Mouse (Mus musculus) liver, embryonic 15.5 days (tissue): ENCODE data around the gene 4930474N05Rik. TPM values are rescaled to one million over a fixed set of nuclear protein-coding genes. Genes with fewer than 3 reads are reported as not detected.

Experiments used
- ATAC-seq: fragments of 200-750 bp; cut with Nextera tagmentation; 2 replicates; pipeline ENCODE4 v1.8.0; 2017; ENCODE audit warnings: moderate number of reproducible peaks, mild to moderate bottlenecking, moderate library complexity; ENCODE audit not compliant: insufficient read depth
- H3K27ac ChIP-seq: fragments of 300-500 bp; sonication (generic); replicated peaks from 2 replicates; pipeline ENCODE4 v1.5.1; 2015; ENCODE audit warnings: mild to moderate bottlenecking, inconsistent platforms
- H3K27me3 ChIP-seq: fragments of 300-500 bp; sonication (generic); 2 replicates; pipeline ENCODE4 v1.6.1; 2015; ENCODE audit warnings: mild to moderate bottlenecking, inconsistent platforms
- H3K36me3 ChIP-seq: fragments of 300-500 bp; sonication (generic); replicated peaks from 2 replicates; pipeline ENCODE4 v1.6.1; 2015; ENCODE audit warnings: moderate library complexity, mild to moderate bottlenecking, inconsistent platforms
- H3K4me1 ChIP-seq: fragments of 300-500 bp; sonication (generic); replicated peaks from 2 replicates; pipeline ENCODE4 v1.6.1; 2015; ENCODE audit warnings: inconsistent platforms
- H3K4me2 ChIP-seq: fragments of 300-500 bp; sonication (generic); 2 replicates; pipeline ENCODE4 v1.6.1; 2015; ENCODE audit warnings: moderate library complexity, mild to moderate bottlenecking, inconsistent platforms
- H3K4me3 ChIP-seq: fragments of 300-500 bp; sonication (generic); replicated peaks from 2 replicates; pipeline ENCODE4 v1.5.1; 2015; ENCODE audit warnings: mild to moderate bottlenecking, inconsistent platforms
- H3K9ac ChIP-seq: fragments of 300-500 bp; sonication (generic); 2 replicates; pipeline ENCODE4 v1.6.1; 2015; ENCODE audit warnings: moderate library complexity, mild to moderate bottlenecking, inconsistent platforms
- H3K9me3 ChIP-seq: fragments of 300-500 bp; sonication (generic); replicated peaks from 2 replicates; pipeline ENCODE4 v1.6.1; 2016; ENCODE audit warnings: inconsistent platforms
- WGBS: fragments of 180-500 bp; shearing (Covaris S2); methylation state at CpG from one replicate; pipeline ENCODE4 v1.1.7; 2015; ENCODE audit warnings: mixed read lengths; ENCODE audit not compliant: insufficient replicate concordance; 5-methylcytosine and 5-hydroxymethylcytosine counted together
- polyA plus RNA-seq: library from polyadenylated mRNA; unstranded; fragments of >200 nt; fragmentation: Nextera tagmentation; extraction: Ambion mirVana; gene quantifications from 2 replicates; pipeline ENCODE4 v1.2.1, GENCODE M21; 2015

Gene 4930474N05Rik
- polyA plus RNA-seq = not detected in 2 replicates

GRCm38 (mm10) chr14:36094617-36095016 lies at the start of gene 4930474N05Rik:
Gene 4930474N05Rik, plus strand, starts transcription at chr14:36094917.
- Histone ChIP-seq H3K4me1 (no peaks in the 10 kb centered on the region), H3K36me3 (no peaks in the 10 kb centered on the region), H3K27me3 (no peaks in the 10 kb centered on the region), H3K4me2 (no peak within 1 kb of the TSS), H3K27ac (no peak within 1 kb of the TSS), H3K4me3 (no peak within 1 kb of the TSS), H3K9me3 (no peaks in the 10 kb centered on the region), H3K9ac (no peak within 1 kb of the TSS)
- ATAC-seq = no peak

DNA sequence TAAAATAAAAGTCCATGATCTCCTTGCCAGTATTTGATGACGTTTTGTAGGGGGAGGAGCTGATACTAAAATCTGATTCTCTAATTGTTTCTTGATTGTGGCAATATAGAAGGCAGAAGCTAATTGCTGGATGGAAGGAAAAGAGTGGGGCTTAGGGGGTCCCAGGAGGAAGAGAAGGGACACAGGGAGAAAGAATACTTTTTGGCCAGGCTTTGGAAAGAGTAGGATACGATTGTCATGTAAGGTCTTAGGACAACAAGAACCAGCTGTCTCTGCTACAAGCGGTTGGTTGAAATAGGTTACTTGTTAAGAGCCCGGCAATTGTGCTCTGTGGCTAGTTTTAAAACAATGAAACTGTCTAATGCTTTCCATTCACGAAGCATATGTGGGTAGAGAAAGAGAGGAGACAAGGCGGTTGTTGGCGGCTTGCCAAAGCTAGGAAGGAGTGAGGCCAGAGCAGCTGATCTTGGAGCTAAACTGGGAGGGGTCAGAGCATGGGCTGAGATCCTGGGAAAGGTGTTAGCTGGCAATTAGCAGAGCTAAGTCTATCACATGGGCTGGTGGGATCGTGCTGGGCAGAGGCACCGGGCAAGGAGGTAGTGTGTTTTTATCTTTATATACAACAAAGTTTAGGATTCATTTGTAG lies 45.8 kb upstream of the 4930474N05Rik start:
- Histone ChIP-seq H3K4me3 (no peak overlapping the region), H3K27me3 (no peaks in the 10 kb centered on the region), H3K36me3 (no peaks in the 10 kb centered on the region), H3K27ac (no peak overlapping the region), H3K4me1 (no peaks in the 10 kb centered on the region), H3K9ac (no peak overlapping the region), H3K4me2 (no peak overlapping the region), H3K9me3 (no peaks in the 10 kb centered on the region)
- 47% methylated on average over 9 of the region's 9 CpGs for WGBS
- no peak for ATAC-seq

DNA sequence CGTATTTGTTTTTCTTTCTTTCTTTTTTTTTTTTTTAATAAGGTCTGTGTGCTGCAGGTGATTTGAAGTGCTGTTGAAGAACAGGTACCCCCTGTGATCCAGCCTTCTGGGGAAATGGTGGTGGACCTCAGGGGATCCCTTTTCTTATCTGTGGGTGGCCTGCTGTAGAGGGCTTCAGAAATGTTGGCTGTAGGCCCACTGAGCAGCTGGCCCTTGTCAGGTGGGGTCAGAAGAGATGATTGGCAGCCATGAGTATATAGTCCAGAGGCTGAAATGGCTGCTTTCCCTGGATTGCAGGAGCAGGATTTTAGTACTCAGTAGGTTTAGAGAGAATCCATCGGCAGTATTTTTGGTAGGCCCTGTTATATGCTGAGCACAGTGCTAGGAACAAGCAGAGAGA lies 41.4 kb upstream of the 4930474N05Rik start:
- Histone ChIP-seq H3K36me3 (no peaks in the 10 kb centered on the region), H3K27me3 (no peaks in the 10 kb centered on the region), H3K4me2 (no peak overlapping the region), H3K4me1 (no peaks in the 10 kb centered on the region), H3K9me3 (no peaks in the 10 kb centered on the region), H3K4me3 (no peak overlapping the region), H3K27ac (no peak overlapping the region), H3K9ac (no peak overlapping the region)
- WGBS = 63% methylated on average over 2 of the region's 2 CpGs
- no peak for ATAC-seq

GRCm38 (mm10) chr14:36098528-36098927 lies 3.8 kb downstream of the 4930474N05Rik start:
- no peak for ATAC-seq
- Histone ChIP-seq H3K9ac (no peak overlapping the region), H3K4me2 (no peak overlapping the region)

DNA sequence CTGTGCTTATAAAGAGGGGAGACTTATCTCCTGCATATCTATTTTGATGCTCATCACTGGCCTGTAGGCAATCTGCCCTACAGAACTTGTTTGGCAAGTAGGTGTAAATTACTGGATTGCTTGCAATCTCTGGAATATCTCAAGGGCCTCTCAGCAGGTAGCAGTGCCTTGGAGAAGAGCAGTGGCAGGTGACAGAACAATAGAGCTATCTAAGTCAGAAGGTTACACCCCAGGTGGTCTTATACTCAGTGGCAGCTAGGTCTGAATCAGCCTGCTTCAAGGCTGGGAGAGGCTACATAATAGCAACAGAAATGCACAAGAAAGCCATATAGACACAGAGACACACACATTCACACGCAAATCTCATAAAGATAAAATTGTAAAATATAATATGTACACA lies 4.9 kb downstream of the 4930474N05Rik start:
- H3K9ac ChIP-seq = no peak overlapping the region
- no peaks in the 10 kb centered on the region for H3K27me3 ChIP-seq
- no peak overlapping the region for H3K4me2 ChIP-seq
- H3K4me3 ChIP-seq = no peak overlapping the region
- H3K4me1 ChIP-seq = no peaks in the 10 kb centered on the region
- no peak for ATAC-seq
- 31% methylated on average over 1 of the region's 1 CpGs for WGBS
- H3K9me3 ChIP-seq = no peaks in the 10 kb centered on the region
- no peak overlapping the region for H3K27ac ChIP-seq
- no peaks in the 10 kb centered on the region for H3K36me3 ChIP-seq

More at GRCm38 (mm10) chr14:36098528-36098927, 3.8 kb downstream of the 4930474N05Rik start:
- 56% methylated on average over 3 of the region's 3 CpGs for WGBS
- no peaks in the 10 kb centered on the region for H3K27me3 ChIP-seq
- H3K27ac ChIP-seq = no peak overlapping the region
- H3K4me3 ChIP-seq = no peak overlapping the region
- H3K9me3 ChIP-seq = no peaks in the 10 kb centered on the region
- no peaks in the 10 kb centered on the region for H3K4me1 ChIP-seq
- H3K36me3 ChIP-seq = no peaks in the 10 kb centered on the region

- Histone ChIP-seq H3K9me3 (no peaks in the 10 kb centered on the region), H3K27me3 (no peaks in the 10 kb centered on the region), H3K27ac (no peak overlapping the region), H3K4me3 (no peak overlapping the region), H3K4me2 (no peak overlapping the region), H3K4me1 (no peaks in the 10 kb centered on the region), H3K9ac (no peak overlapping the region), H3K36me3 (no peaks in the 10 kb centered on the region)
- no peak for ATAC-seq
- 12% methylated on average over 1 of the region's 1 CpGs for WGBS
Measured at GRCm38 (mm10) chr14:36100731-36101130, 6.0 kb downstream of the 4930474N05Rik start.

- no peak for ATAC-seq
- Histone ChIP-seq H3K4me1 (no peaks in the 10 kb centered on the region), H3K4me3 (no peak overlapping the region), H3K27ac (no peak overlapping the region), H3K36me3 (no peaks in the 10 kb centered on the region), H3K9ac (no peak overlapping the region), H3K9me3 (no peaks in the 10 kb centered on the region), H3K27me3 (no peaks in the 10 kb centered on the region), H3K4me2 (no peak overlapping the region)
Measured at GRCm38 (mm10) chr14:36114481-36114880, 19.8 kb downstream of the 4930474N05Rik start.

- no peaks in the 10 kb centered on the region for H3K4me1 ChIP-seq
- H3K9me3 ChIP-seq = no peaks in the 10 kb centered on the region
- WGBS = 36% methylated on average over 2 of the region's 2 CpGs
- H3K27me3 ChIP-seq = no peaks in the 10 kb centered on the region
- no peak for ATAC-seq
- H3K9ac ChIP-seq = no peak overlapping the region
- no peak overlapping the region for H3K4me3 ChIP-seq
- no peak overlapping the region for H3K27ac ChIP-seq
- H3K36me3 ChIP-seq = no peaks in the 10 kb centered on the region
- H3K4me2 ChIP-seq = no peak overlapping the region
Measured at GRCm38 (mm10) chr14:36123775-36124335, 29.1 kb downstream of the 4930474N05Rik start.

GRCm38 (mm10) chr14:36135749-36136148 lies 41.0 kb downstream of the 4930474N05Rik start:
- no peak for ATAC-seq
- WGBS = 55% methylated on average over 3 of the region's 3 CpGs
- no peaks in the 10 kb centered on the region for H3K36me3 ChIP-seq

DNA sequence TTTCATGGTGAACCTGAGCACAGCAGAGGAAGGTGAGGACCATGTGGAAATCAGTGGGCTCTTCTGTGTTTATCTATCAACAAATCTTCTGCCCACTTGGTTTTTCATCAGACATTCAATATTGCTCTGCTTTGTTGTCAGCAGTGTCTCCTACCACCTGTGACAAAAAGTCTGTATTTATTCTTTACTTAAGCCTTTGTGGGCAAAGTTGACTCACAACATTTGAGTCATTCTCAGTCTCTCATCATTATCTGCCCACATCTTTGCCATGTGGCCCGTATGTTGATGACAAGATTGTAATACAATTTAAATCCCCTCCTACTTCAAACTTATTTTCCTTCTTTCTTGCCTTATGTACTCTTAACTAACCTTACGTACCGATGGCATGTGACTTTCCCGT lies 43.0 kb downstream of the 4930474N05Rik start:
- Histone ChIP-seq H3K27ac (no peak overlapping the region), H3K9ac (no peak overlapping the region), H3K36me3 (no peaks in the 10 kb centered on the region), H3K4me3 (no peak overlapping the region), H3K4me2 (no peak overlapping the region), H3K4me1 (no peaks in the 10 kb centered on the region), H3K27me3 (no peaks in the 10 kb centered on the region), H3K9me3 (no peaks in the 10 kb centered on the region)
- no peak for ATAC-seq
- WGBS = 60% methylated on average over 4 of the region's 4 CpGs

More at GRCm38 (mm10) chr14:36135749-36136148, 41.0 kb downstream of the 4930474N05Rik start:
- Histone ChIP-seq H3K27me3 (no peaks in the 10 kb centered on the region), H3K9me3 (no peaks in the 10 kb centered on the region), H3K9ac (no peak overlapping the region), H3K4me1 (no peaks in the 10 kb centered on the region), H3K4me3 (no peak overlapping the region), H3K4me2 (no peak overlapping the region), H3K27ac (no peak overlapping the region)

DNA sequence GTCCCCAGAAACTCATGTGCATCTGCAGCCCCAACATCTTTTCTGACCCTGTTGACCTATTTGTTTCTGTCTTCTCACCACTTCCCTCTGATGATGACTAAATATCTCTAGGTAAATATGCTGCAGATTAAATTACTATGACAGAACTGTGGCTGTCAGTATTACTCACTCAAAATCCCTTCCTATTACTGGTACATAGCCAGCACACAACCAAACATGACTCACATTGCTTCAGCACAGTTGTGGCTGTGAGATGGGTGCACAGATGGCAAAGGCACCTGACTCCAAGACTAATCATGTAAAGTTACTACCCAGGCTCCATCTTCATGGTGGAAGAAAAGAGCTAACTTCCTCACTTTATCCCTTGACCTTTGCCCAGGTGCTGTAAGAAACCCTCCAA lies 50.5 kb downstream of the 4930474N05Rik start:
- H3K9me3 ChIP-seq = no peaks in the 10 kb centered on the region
- H3K27me3 ChIP-seq = no peaks in the 10 kb centered on the region
- no peak overlapping the region for H3K4me3 ChIP-seq
- ATAC-seq = no peak
- H3K36me3 ChIP-seq = no peaks in the 10 kb centered on the region
- no peak overlapping the region for H3K27ac ChIP-seq
- no peaks in the 10 kb centered on the region for H3K4me1 ChIP-seq
- H3K9ac ChIP-seq = no peak overlapping the region
- no peak overlapping the region for H3K4me2 ChIP-seq
